Mouse (Mus musculus) limb, embryonic 11.5 days (tissue): ENCODE results near the gene Otulin. TPM values are rescaled to one million over a fixed set of nuclear protein-coding genes. Genes with fewer than 3 reads are reported as not detected.

Experiments used
- ATAC-seq: fragments of 200-750 bp; cut with Nextera tagmentation; 2 replicates; pipeline ENCODE4 v1.8.0; 2017; ENCODE audit warnings: low read depth; ENCODE audit not compliant: insufficient number of reproducible peaks, low FRiP score, low TSS enrichment
- DNase-seq: peaks from one replicate; pipeline ENCODE4 v3.0.0-alpha.2; 2015; ENCODE audit warnings: low spot score
- H3K27ac ChIP-seq: fragments of 300-500 bp; sonication (generic); replicated peaks from 2 replicates; pipeline ENCODE4 v1.5.1; 2014; ENCODE audit warnings: low read depth, mild to moderate bottlenecking, low read length
- H3K27me3 ChIP-seq: fragments of 300-500 bp; sonication (generic); 2 replicates; pipeline ENCODE4 v1.6.1; 2014; ENCODE audit warnings: mild to moderate bottlenecking, low read length, mixed read lengths; ENCODE audit not compliant: control insufficient read depth, insufficient read depth
- H3K36me3 ChIP-seq: fragments of 300-500 bp; sonication (generic); 2 replicates; pipeline ENCODE4 v1.6.1; 2014; ENCODE audit warnings: mild to moderate bottlenecking, low read length, moderate library complexity, mixed read lengths; ENCODE audit not compliant: control insufficient read depth, insufficient read depth
- H3K4me1 ChIP-seq: fragments of 300-500 bp; sonication (generic); 2 replicates; pipeline ENCODE4 v1.6.1; 2014; ENCODE audit warnings: low read length, mixed read lengths; ENCODE audit not compliant: control insufficient read depth, insufficient read depth
- H3K4me2 ChIP-seq: fragments of 300-500 bp; sonication (generic); 2 replicates; pipeline ENCODE4 v1.6.1; 2014; ENCODE audit warnings: low read depth, mild to moderate bottlenecking, moderate library complexity; ENCODE audit not compliant: severe bottlenecking
- H3K4me3 ChIP-seq: fragments of 300-500 bp; sonication (generic); 2 replicates; pipeline ENCODE4 v1.5.1; 2014; ENCODE audit warnings: low read depth, low read length
- H3K9ac ChIP-seq: fragments of 300-500 bp; sonication (generic); 2 replicates; pipeline ENCODE4 v1.6.1; 2014; ENCODE audit warnings: mild to moderate bottlenecking, low read length
- H3K9me3 ChIP-seq: fragments of 300-500 bp; sonication (generic); 2 replicates; pipeline ENCODE4 v1.6.1; 2016; ENCODE audit warnings: low read length; ENCODE audit not compliant: control insufficient read depth
- WGBS: fragments of 180-500 bp; shearing (Covaris S2); extraction: QIAGEN DNeasy Blood & Tissue Kit; methylation state at CpG from one replicate; pipeline ENCODE4 v1.1.7; 2014; 5-methylcytosine and 5-hydroxymethylcytosine counted together
- polyA plus RNA-seq: library from polyadenylated mRNA; unstranded; fragments of >200 nt; fragmentation: Nextera tagmentation; extraction: Ambion mirVana; gene quantifications from 2 replicates; pipeline ENCODE4 v1.2.1, GENCODE M21; 2014

The Otulin gene
- polyA plus RNA-seq, 1 experiment from 2014 or later = 38.0 TPM

DNA sequence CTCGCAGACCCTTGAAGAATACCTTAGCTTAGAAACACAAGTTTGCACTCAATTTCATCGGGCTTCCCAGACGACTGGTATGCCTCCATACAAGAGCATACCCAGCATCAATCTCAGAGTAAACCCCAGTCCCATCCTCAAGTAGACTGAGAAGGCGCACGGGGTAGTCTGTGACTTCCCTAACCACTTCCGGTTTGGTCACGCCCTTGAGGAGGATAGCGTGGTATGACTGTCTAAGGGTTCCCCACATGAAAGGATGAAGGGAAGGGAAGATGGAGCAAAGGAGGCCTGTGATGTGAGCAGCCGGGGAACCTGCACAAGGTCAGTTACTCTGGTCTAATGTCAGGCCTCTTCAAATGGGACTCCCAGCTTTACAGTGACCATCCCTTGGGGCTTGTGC lies 2.7 kb downstream of the Otulin start:
- H3K27ac ChIP-seq = no peak overlapping the region
- H3K36me3 ChIP-seq = no peaks in the 10 kb centered on the region
- no peak overlapping the region for H3K4me3 ChIP-seq
- no peaks in the 10 kb centered on the region for H3K27me3 ChIP-seq
- no peaks in the 10 kb centered on the region for H3K9me3 ChIP-seq
- no peak overlapping the region for H3K9ac ChIP-seq
- H3K4me1 ChIP-seq = peaks cover 6% of the 10 kb centered on the region
- ATAC-seq (no peak), DNase-seq (no peak)
- WGBS = 95% methylated on average over 9 of the region's 9 CpGs
- no peak overlapping the region for H3K4me2 ChIP-seq

DNA sequence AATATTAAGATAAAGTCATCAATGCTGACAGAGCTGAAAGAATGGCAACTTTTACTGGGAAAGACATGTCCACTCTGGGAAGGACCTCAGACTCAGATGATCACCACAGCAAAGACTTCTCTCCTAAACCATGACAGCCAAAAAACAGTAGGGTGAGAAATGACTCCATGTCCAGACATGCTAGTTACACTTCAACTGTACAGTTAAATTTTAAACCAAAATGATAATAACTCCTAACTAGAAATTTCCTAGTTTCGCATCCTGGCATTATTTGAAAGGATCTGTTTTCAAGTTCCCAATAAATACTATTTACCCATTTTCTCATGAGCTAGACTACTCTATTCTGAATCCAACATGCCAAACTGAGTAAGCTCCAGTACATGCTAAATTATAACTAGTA lies 4.2 kb downstream of the Otulin start:
- H3K4me3 ChIP-seq = no peak overlapping the region
- H3K9ac ChIP-seq = no peak overlapping the region
- no peaks in the 10 kb centered on the region for H3K36me3 ChIP-seq
- H3K4me2 ChIP-seq = no peak overlapping the region
- 88% methylated on average over 1 of the region's 1 CpGs for WGBS
- no peak overlapping the region for H3K27ac ChIP-seq
- no peaks in the 10 kb centered on the region for H3K9me3 ChIP-seq
- ATAC-seq (no peak), DNase-seq (no peak)
- peaks cover 6% of the 10 kb centered on the region for H3K4me1 ChIP-seq
- H3K27me3 ChIP-seq = no peaks in the 10 kb centered on the region

DNA sequence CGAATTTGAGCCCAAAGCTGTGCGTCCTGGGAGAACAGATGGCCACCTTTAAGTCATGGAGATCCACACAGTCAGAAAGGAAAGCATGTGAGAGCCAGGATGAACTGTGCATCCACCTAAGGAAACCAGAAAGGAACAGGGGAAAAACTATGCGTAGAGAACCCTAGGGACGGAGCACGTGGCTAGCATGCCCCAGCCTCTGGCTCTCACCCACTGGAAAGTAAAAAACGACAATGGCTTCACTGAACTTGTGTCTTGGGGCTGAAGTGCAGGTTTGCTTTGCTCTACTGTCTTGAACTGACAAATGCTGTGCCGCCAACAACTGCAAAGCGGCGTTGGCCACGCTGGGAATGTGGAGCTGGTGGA lies 4.6 kb downstream of the Otulin start:
- no peak overlapping the region for H3K9ac ChIP-seq
- WGBS = 92% methylated on average over 10 of the region's 10 CpGs
- H3K4me1 ChIP-seq = peaks cover 6% of the 10 kb centered on the region
- DNase-seq (no peak), ATAC-seq (no peak)
- H3K36me3 ChIP-seq = no peaks in the 10 kb centered on the region
- H3K4me3 ChIP-seq = no peak overlapping the region
- H3K4me2 ChIP-seq = no peak overlapping the region
- no peaks in the 10 kb centered on the region for H3K27me3 ChIP-seq
- H3K27ac ChIP-seq = no peak overlapping the region
- H3K9me3 ChIP-seq = no peaks in the 10 kb centered on the region

DNA sequence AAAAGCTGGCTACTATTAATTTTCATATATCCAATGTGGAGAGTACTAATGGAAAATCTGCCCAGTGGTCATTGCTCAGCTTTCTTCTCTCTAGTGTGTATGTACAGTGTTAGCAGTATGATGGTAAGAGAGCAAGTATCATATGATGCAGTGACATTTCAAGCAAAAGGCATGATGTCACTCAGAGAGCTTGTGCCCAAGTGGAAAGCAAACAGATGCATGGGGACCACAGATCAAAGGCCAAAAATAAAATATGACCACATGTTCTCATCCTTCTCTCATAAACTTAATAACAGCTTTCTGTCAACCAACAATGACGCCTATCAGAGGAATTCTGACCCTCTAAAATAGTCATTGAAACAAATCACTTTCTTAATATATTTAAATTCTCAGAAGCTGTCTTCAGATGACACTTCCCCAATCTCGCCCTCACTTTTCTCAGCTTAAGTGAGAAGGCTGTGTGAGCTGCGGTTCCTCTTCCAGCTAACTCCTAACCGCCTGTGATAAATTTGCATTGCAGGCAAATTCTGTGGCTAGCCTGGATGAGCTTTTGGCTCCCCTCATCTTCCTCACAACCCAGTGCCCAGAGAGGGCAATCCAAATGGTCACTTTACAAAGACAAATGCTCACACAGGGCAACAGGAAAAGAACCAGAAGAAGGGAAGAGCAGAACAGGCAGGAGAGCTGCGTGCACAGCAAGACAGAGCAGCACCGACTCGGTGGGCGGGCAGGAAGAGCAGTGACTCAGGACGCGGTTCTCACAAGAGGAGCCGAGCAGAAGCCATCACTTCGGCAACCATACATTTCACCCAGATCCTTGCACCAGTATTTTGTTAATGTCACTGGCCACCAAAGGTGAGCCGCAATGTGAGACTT lies 5.2 kb downstream of the Otulin start:
- Histone ChIP-seq H3K27ac (no peak overlapping the region), H3K4me3 (no peak overlapping the region), H3K27me3 (no peaks in the 10 kb centered on the region), H3K4me1 (peaks cover 6% of the 10 kb centered on the region), H3K4me2 (no peak overlapping the region), H3K9ac (no peak overlapping the region), H3K36me3 (no peaks in the 10 kb centered on the region), H3K9me3 (no peaks in the 10 kb centered on the region)
- 93% methylated on average over 13 of the region's 13 CpGs for WGBS
- no peak for ATAC-seq
- DNase-seq = no peak

DNA sequence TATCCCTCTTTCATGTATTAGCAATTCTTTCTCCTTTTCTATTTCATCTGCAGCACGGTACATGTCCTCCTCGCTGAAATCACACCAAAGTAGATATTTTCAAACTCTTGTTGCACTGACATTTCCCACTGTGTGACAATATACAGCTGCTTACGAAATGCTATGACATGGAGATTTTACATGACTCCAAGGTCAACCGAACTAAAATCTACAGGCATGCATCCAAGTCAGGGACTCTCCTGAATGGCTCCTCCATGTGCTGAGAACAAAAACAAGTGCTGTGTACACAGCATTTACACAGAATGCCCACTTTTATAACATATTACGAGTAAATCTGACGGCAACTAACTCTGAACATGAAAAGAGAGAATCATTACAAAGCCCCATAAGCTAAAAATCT lies 7.2 kb downstream of the Otulin start:
- H3K36me3 ChIP-seq = no peaks in the 10 kb centered on the region
- no peak overlapping the region for H3K4me3 ChIP-seq
- H3K27ac ChIP-seq = no peak overlapping the region
- WGBS = 95% methylated on average over 6 of the region's 6 CpGs
- no peaks in the 10 kb centered on the region for H3K9me3 ChIP-seq
- DNase-seq (no peak), ATAC-seq (no peak)
- no peaks in the 10 kb centered on the region for H3K27me3 ChIP-seq
- H3K4me1 ChIP-seq = no peaks in the 10 kb centered on the region
- no peak overlapping the region for H3K4me2 ChIP-seq
- H3K9ac ChIP-seq = no peak overlapping the region

DNA sequence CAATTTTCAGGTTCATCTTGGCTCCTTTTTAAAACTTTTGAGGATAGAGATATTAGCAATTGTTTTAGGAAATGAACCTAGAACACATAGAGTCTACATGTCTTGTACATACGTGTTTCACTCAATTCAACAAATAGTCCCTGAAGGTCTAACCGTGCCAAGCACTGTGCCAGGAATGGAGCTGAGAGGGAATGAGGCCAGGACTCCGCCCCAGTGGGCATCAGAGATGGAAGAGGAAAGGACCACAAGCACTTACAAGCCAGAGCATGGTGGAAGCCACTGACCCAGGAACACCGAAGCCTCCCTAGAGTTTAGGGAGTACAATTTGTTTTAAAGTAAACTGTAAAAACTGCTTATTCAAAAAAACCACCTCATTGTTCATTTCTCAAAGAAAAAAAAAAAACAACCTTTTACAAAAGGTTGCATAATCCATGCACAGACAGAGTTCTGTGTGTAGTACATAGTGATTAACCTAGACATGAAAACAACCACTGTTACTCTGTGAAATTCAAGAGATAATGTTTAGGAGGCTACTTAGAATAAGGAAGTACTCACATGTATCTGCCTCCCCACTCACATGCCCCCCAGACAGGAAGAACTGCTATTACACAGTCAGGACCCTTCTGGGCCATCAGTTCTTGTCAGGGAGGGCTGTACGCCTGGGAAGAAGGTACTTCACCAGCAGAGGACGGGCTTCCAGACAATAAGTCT lies 9.9 kb downstream of the Otulin start:
- ATAC-seq (no peak), DNase-seq (no peak)
- H3K27me3 ChIP-seq = no peaks in the 10 kb centered on the region
- H3K27ac ChIP-seq = no peak overlapping the region
- H3K4me3 ChIP-seq = no peak overlapping the region
- no peaks in the 10 kb centered on the region for H3K4me1 ChIP-seq
- no peak overlapping the region for H3K9ac ChIP-seq
- H3K9me3 ChIP-seq = no peaks in the 10 kb centered on the region
- 90% methylated on average over 6 of the region's 6 CpGs for WGBS
- no peak overlapping the region for H3K4me2 ChIP-seq
- H3K36me3 ChIP-seq = no peaks in the 10 kb centered on the region

DNA sequence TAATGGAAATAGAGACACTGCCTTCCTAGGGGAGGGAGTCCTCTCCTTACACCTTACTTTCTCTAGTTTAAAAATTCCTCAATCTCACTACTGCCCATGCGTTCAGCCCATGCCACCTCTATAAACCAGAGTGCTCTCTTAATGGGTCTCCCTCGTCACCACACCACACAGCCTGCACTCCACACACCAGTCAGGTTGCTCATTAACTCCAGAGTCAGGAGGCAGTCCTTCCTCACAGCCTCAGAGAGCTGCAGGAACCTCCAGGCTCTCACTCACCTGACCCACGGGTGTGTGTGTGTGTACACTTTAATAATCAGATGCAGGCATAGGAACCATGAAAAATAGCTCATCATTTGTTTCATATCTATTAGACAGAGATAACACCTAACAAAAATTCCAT lies 10.8 kb downstream of the Otulin start:
- Histone ChIP-seq H3K36me3 (no peaks in the 10 kb centered on the region), H3K4me3 (no peak overlapping the region), H3K4me2 (no peak overlapping the region), H3K27ac (no peak overlapping the region), H3K27me3 (no peaks in the 10 kb centered on the region), H3K9me3 (no peaks in the 10 kb centered on the region), H3K9ac (no peak overlapping the region), H3K4me1 (no peaks in the 10 kb centered on the region)
- 73% methylated on average over 3 of the region's 3 CpGs for WGBS
- DNase-seq (no peak), ATAC-seq (no peak)

DNA sequence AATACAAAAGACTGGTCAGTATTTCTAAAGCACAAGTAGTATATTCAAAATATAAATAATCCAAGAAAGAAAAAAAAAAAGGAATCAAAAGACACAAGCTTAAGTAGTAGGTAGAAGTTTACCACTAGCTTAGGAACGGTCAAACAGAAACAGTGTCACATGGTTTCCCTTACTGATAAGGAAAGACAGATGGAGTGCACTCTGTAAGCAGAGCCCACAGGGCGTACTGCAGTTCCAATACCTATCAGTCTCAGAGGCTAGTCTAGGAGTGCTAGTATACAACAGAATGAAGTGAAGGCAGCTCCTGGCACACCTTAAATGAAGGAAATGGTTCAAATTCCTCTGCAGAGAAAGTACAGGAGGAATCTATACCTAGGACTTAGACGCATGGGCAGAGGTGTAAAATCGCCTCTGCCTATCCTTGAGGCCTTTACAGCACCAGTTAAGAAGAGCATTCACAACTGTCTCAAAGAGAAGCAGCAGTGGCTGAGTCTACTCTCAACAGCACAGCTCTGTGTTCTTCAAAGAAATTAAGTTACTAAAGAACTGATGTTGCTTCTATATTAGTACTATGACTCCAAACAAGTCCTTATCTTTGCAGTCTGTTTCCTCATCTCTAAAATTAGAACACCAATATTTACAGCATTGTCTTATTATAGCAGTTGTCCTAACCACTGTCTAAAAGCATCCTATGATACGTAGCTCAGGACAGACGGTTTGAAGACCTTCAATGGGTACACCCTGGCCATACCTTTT lies 11.5 kb downstream of the Otulin start:
- H3K36me3 ChIP-seq = no peaks in the 10 kb centered on the region
- DNase-seq = no peak

More for the DNA sequence above, 11.5 kb downstream of the Otulin start:
- no peak overlapping the region for H3K4me3 ChIP-seq
- no peak for ATAC-seq
- no peaks in the 10 kb centered on the region for H3K27me3 ChIP-seq
- H3K27ac ChIP-seq = no peak overlapping the region
- WGBS = 83% methylated on average over 6 of the region's 6 CpGs
- H3K4me1 ChIP-seq = no peaks in the 10 kb centered on the region
- no peak overlapping the region for H3K9ac ChIP-seq
- H3K4me2 ChIP-seq = no peak overlapping the region
- no peaks in the 10 kb centered on the region for H3K9me3 ChIP-seq
